Mouse (Mus musculus) CH12.LX (cell line): ENCODE measurements around the gene Tmem44. TPM values are rescaled to one million over a fixed set of nuclear protein-coding genes. Genes with fewer than 3 reads are reported as not detected.

Experiments
- DNase-seq: peaks from one replicate; pipeline ENCODE4 v3.0.0-alpha.2; 2013; ENCODE audit errors: extremely low read depth
- H3K27ac ChIP-seq: 2 replicates; pipeline ENCODE4 v1.5.1; 2012; ENCODE audit warnings: low read depth, mild to moderate bottlenecking, control low read depth, moderate library complexity; ENCODE audit not compliant: insufficient read depth
- H3K27me3 ChIP-seq: replicated peaks from 2 replicates; pipeline ENCODE3; 2012; ENCODE audit warnings: inconsistent platforms
- H3K36me3 ChIP-seq, 2 experiments: replicated peaks in 1 of 2; 2 replicates each; pipeline versions ENCODE3 to v1.6.1; 2012; ENCODE audit warnings: inconsistent platforms in 1 of 2, low read length in 1 of 2, mild to moderate bottlenecking in 1 of 2, mixed read lengths in 1 of 2, moderate library complexity in 1 of 2; ENCODE audit not compliant: control insufficient read depth in 1 of 2, insufficient read depth in 1 of 2
- H3K4me1 ChIP-seq, 2 experiments: 2 replicates each; pipeline ENCODE4 v1.6.1; 2012; ENCODE audit warnings: inconsistent platforms in 1 of 2, moderate library complexity in 1 of 2; ENCODE audit not compliant: insufficient read depth in 2 of 2, control insufficient read depth in 1 of 2
- H3K4me2 ChIP-seq: 2 replicates; pipeline ENCODE4 v1.6.1; 2012; ENCODE audit warnings: low read depth, mild to moderate bottlenecking, control low read depth; ENCODE audit not compliant: poor library complexity, insufficient read depth, severe bottlenecking
- H3K4me3 ChIP-seq, 3 experiments: fragments of 150-350 bp in 1 of 3; sonication (generic) in 1 of 3; replicated peaks in 1 of 3; 2 replicates each; pipeline versions ENCODE3 to v1.5.1; 2011 to 2012; ENCODE audit warnings: low read depth in 2 of 3, low read length in 2 of 3, mild to moderate bottlenecking in 2 of 3, moderate library complexity in 2 of 3, control low read depth in 1 of 3, improper control_type of control experiment in 1 of 3, inconsistent platforms in 1 of 3, mixed read lengths in 1 of 3; ENCODE audit not compliant: poor library complexity in 1 of 3
- H3K79me2 ChIP-seq: replicated peaks from 2 replicates; pipeline ENCODE4 v1.6.1; 2012; ENCODE audit warnings: mild to moderate bottlenecking, moderate library complexity; ENCODE audit not compliant: control insufficient read depth, poor library complexity, insufficient read depth, severe bottlenecking; ENCODE audit errors: extremely low read depth
- H3K9ac ChIP-seq: 2 replicates; pipeline ENCODE4 v1.6.1; 2012; ENCODE audit warnings: low read depth, mild to moderate bottlenecking, control low read depth, moderate library complexity; ENCODE audit not compliant: insufficient read depth
- H3K9me3 ChIP-seq: replicated peaks from 2 replicates; pipeline ENCODE3; 2012; ENCODE audit warnings: low read length, inconsistent platforms, mixed read lengths
- CHD2 ChIP-seq: IDR thresholded peaks from 2 replicates; pipeline ENCODE4 v1.6.1; 2011; ENCODE audit warnings: low read length, improper control_type of control experiment
- E2F4 ChIP-seq: IDR thresholded peaks from 2 replicates; pipeline ENCODE4 v1.6.1; 2011; ENCODE audit warnings: low read depth, low read length, improper control_type of control experiment; ENCODE audit not compliant: insufficient replicate concordance
- ELF1 ChIP-seq: IDR thresholded peaks from 2 replicates; pipeline ENCODE4 v1.6.1; 2014; ENCODE audit warnings: low read depth, mild to moderate bottlenecking, inconsistent platforms, low read length, improper control_type of control experiment
- EP300 ChIP-seq: IDR thresholded peaks from 2 replicates; pipeline ENCODE4 v1.6.1; 2011; ENCODE audit warnings: low read length, improper control_type of control experiment
- ETS1 ChIP-seq: conservative IDR thresholded peaks from 2 replicates; pipeline ENCODE4 v1.6.1; 2012; ENCODE audit warnings: low read depth, mild to moderate bottlenecking, inconsistent platforms, low read length, improper control_type of control experiment, moderate library complexity
- HCFC1 ChIP-seq: IDR thresholded peaks from 2 replicates; pipeline ENCODE4 v1.6.1; 2012; ENCODE audit warnings: low read depth, mild to moderate bottlenecking, inconsistent platforms, low read length, improper control_type of control experiment
- JUN ChIP-seq: IDR thresholded peaks from 2 replicates; pipeline ENCODE4 v1.6.1; 2011; ENCODE audit warnings: low read depth, mild to moderate bottlenecking, low read length, improper control_type of control experiment, moderate library complexity; ENCODE audit not compliant: insufficient read depth
- JUND ChIP-seq: conservative IDR thresholded peaks from 2 replicates; pipeline ENCODE4 v1.6.1; 2011; ENCODE audit warnings: low read depth, low read length, improper control_type of control experiment
- KAT2A ChIP-seq: IDR thresholded peaks from 2 replicates; pipeline ENCODE4 v1.6.1; 2012; ENCODE audit warnings: low read length, improper control_type of control experiment, inconsistent platforms; ENCODE audit not compliant: insufficient replicate concordance
- MAFK ChIP-seq: IDR thresholded peaks from 2 replicates; pipeline ENCODE4 v1.6.1; 2011; ENCODE audit warnings: low read length, improper control_type of control experiment; ENCODE audit not compliant: insufficient replicate concordance
- MAX ChIP-seq: IDR thresholded peaks from 2 replicates; pipeline ENCODE4 v1.6.1; 2011; ENCODE audit warnings: low read length, improper control_type of control experiment
- MAZ ChIP-seq: IDR thresholded peaks from 2 replicates; pipeline ENCODE4 v1.6.1; 2012; ENCODE audit warnings: low read depth, mild to moderate bottlenecking, inconsistent platforms, low read length, improper control_type of control experiment, moderate library complexity
- MEF2A ChIP-seq: IDR thresholded peaks from 2 replicates; pipeline ENCODE4 v1.6.1; 2014; ENCODE audit warnings: low read depth, mild to moderate bottlenecking, inconsistent platforms, low read length, improper control_type of control experiment, borderline replicate concordance
- MXI1 ChIP-seq: IDR thresholded peaks from 2 replicates; pipeline ENCODE4 v1.6.1; 2011; ENCODE audit warnings: mild to moderate bottlenecking, low read depth, low read length, improper control_type of control experiment
- MYC ChIP-seq: IDR thresholded peaks from 2 replicates; pipeline ENCODE4 v1.6.1; 2011; ENCODE audit warnings: low read depth, mild to moderate bottlenecking, improper control_type of control experiment, low read length
- NELFE ChIP-seq: IDR thresholded peaks from 2 replicates; pipeline ENCODE4 v1.6.1; 2011; ENCODE audit warnings: low read depth, low read length, improper control_type of control experiment
- NRF1 ChIP-seq: IDR thresholded peaks from 2 replicates; pipeline ENCODE4 v1.6.1; 2014; ENCODE audit warnings: low read depth, mild to moderate bottlenecking, inconsistent platforms, low read length, improper control_type of control experiment, moderate library complexity
- POLR2A ChIP-seq: IDR thresholded peaks from 2 replicates; pipeline ENCODE4 v1.6.1; 2011; ENCODE audit warnings: low read depth, mild to moderate bottlenecking, improper control_type of control experiment, low read length
- POLR2AphosphoS2 ChIP-seq: IDR thresholded peaks from 2 replicates; pipeline ENCODE4 v1.6.1; 2011; ENCODE audit warnings: low read depth, low read length, improper control_type of control experiment
- RAD21 ChIP-seq: IDR thresholded peaks from 2 replicates; pipeline ENCODE4 v1.6.1; 2011; ENCODE audit warnings: low read depth, mild to moderate bottlenecking, low read length, improper control_type of control experiment, moderate library complexity
- RCOR1 ChIP-seq: conservative IDR thresholded peaks from 2 replicates; pipeline ENCODE4 v1.6.1; 2012; ENCODE audit warnings: low read depth, mild to moderate bottlenecking, inconsistent platforms, low read length, improper control_type of control experiment
- SIN3A ChIP-seq: IDR thresholded peaks from 2 replicates; pipeline ENCODE4 v1.6.1; 2012; ENCODE audit warnings: low read length, improper control_type of control experiment, inconsistent platforms
- SMC3 ChIP-seq: IDR thresholded peaks from 2 replicates; pipeline ENCODE4 v1.6.1; 2011; ENCODE audit warnings: low read depth, low read length, improper control_type of control experiment
- TBP ChIP-seq: conservative IDR thresholded peaks from 2 replicates; pipeline ENCODE4 v1.6.1; 2011; ENCODE audit warnings: low read depth, low read length, improper control_type of control experiment
- TCF12 ChIP-seq: IDR thresholded peaks from 2 replicates; pipeline ENCODE4 v1.6.1; 2014; ENCODE audit warnings: low read depth, mild to moderate bottlenecking, inconsistent platforms, low read length, improper control_type of control experiment
- UBTF ChIP-seq: IDR thresholded peaks from 2 replicates; pipeline ENCODE4 v1.6.1; 2012; ENCODE audit warnings: low read depth, mild to moderate bottlenecking, inconsistent platforms, low read length, improper control_type of control experiment, moderate library complexity
- USF1 ChIP-seq: IDR thresholded peaks from 2 replicates; pipeline ENCODE4 v1.6.1; 2014; ENCODE audit warnings: low read depth, mild to moderate bottlenecking, inconsistent platforms, low read length, improper control_type of control experiment
- USF2 ChIP-seq: conservative IDR thresholded peaks from 2 replicates; pipeline ENCODE4 v1.6.1; 2011; ENCODE audit warnings: low read depth, low read length, improper control_type of control experiment
- ZC3H11A ChIP-seq: IDR thresholded peaks from 2 replicates; pipeline ENCODE4 v1.6.1; 2012; ENCODE audit warnings: low read depth, mild to moderate bottlenecking, inconsistent platforms, low read length, improper control_type of control experiment
- ZMIZ1 ChIP-seq: IDR thresholded peaks from 2 replicates; pipeline ENCODE4 v1.6.1; 2012; ENCODE audit warnings: low read depth, mild to moderate bottlenecking, inconsistent platforms, low read length, improper control_type of control experiment
- ZNF384 ChIP-seq: IDR thresholded peaks from 2 replicates; pipeline ENCODE4 v1.6.1; 2012; ENCODE audit warnings: low read depth, low read length, improper control_type of control experiment, inconsistent platforms
- dilution Hi-C: fragments of 300-500 bp; cut with MboI; formaldehyde crosslinking; loops from 2 replicates; pipeline ENCODE4 v1.14.3; 2020; ENCODE audit warnings: low sequenced_read_pairs; ENCODE audit not compliant: extremely low pct_unique_long_range_greater_than_20kb, extremely low pct_ligation_motif_present
- in situ Hi-C: fragments of 300-500 bp; cut with MboI; formaldehyde crosslinking; loops from 3 replicates; pipeline ENCODE4 v1.14.3; 2019; ENCODE audit warnings: low sequenced_read_pairs, low pct_ligation_motif_present, low pct_unique_long_range_greater_than_20kb, mixed read lengths
- polyA plus RNA-seq: library from polyadenylated mRNA; unstranded; fragments of >175 nt; gene quantifications from 2 replicates; pipeline ENCODE4 v1.2.1, GENCODE M21; 2012; ENCODE audit warnings: low read depth; ENCODE audit not compliant: insufficient read length
- total RNA-seq, 2 experiments: library from RNA; depleted of rRNA; stranded (reverse); fragments of 300-350 nt in 1 of 2; fragments of >200 nt in 1 of 2; gene quantifications; 2 replicates each; pipeline ENCODE4 v1.2.3; 2012 to 2014

Tmem44 gene
- total and polyA plus RNA-seq, 3 experiments: 0.16 to 0.70 (median 0.51) TPM

DNA sequence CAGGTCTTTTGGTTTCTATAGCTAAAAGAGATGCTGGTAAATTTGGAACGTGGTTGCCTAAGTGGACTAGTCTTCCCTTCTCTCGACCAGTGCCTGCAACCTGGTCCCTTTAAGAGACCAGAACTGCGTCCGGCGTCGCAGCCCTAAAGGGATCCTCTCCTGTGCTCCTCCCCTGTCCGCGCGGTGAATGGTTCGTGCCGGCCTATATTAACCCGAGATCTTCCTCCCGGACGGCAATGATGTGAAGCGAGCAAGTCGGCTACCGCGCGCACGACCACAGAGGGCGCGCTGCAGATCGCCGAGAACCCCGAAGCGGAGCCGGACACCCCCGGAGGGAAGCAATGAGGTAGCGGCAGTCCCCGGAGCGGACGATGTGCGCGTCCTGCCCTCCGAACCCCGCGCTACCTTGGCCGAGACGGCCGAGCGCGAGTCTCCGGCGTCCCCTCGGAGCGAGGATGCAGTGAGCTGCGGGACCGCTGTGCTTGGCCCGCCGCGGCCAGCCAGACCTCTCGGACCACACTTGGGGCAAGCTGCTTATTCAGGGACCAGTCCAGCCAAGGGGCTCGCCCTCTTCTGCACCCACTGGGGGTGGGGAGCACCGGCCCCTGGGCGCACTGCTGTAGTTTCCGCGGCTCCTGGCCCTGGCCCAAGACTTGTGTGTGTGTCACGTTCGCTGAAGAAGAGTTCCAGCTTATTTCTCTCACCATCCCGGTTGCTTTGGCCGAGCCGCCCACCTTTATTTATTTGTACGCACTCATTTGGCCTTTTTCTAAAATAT lies 49.0 kb upstream of the Tmem44 start, which contains the start of gene Fam43a (continued):
- peak; percentile 76; the same call in 1 of the 2 replicates for TF ChIP-seq RCOR1
- peak; percentile 100 for TF ChIP-seq POLR2A
- peak; percentile 22; the same call in 1 of the 2 replicates for TF ChIP-seq ZNF384
- TF ChIP-seq RAD21: peak; percentile 48
- TF ChIP-seq NRF1: peak; percentile 56
- TF ChIP-seq TBP: peak; percentile 98
- TF ChIP-seq UBTF: peak; percentile 100
- TF ChIP-seq USF2: no peak
- TF ChIP-seq MEF2A: peak; percentile 83
- peak; percentile 99 for TF ChIP-seq POLR2AphosphoS2

DNA sequence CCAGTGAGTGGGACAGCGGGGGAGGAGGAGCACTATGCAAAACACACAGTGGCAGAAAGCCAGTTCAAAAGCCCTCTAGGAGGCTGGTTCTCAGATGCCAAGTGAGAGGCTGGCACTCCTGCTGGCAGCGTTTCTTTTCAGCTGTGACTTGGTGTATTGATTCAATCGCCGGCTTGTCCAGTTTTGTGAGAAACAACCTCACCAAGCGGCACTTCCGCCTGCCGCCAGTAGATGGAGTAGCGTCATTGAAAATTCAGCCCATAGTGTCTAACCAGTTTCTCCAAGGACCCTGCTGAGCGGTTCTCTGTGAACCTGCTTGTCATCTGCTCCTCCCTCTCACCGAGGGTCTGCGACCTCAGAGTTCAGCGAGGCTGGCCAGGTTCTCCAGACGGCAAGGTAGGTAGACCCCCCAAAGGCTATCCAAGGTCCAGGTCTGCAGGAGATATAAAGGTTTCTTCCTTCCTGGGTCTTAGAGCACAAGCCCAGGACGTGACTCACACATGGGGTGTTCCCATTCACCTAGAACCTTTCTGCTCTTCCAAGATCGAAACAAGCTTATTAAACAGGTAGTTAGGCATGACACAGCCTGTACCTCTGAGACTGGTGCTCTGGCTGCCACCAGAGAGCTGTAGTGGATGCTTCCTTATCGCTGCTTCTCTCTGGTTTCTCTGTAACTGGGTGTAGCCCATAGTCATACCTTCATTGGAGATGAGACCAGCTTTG lies 46.5 kb upstream of the Tmem44 start:
- Histone ChIP-seq H3K4me3 (peak overlapping the region; percentile 50 to 60 (median 51)), H3K4me1 (peaks cover 4 to 25% of the 10 kb centered on the region in 2 experiments; a peak in 3 of 4 replicates), H3K9me3 (no peaks in the 10 kb centered on the region), H3K4me2 (peak overlapping the region; percentile 89), H3K27me3 (no peaks in the 10 kb centered on the region), H3K36me3 (peaks cover 14 to 17% of the 10 kb centered on the region in 2 experiments), H3K79me2 (peaks cover 28% of the 10 kb centered on the region), H3K27ac (peak overlapping the region; percentile 84), H3K9ac (peak overlapping the region; percentile 59)
- DNase-seq: peak; percentile 95
- in situ Hi-C loops (loop anchor here (5.0 to 10.0 kb wide), 4 partner anchors 180 to 758 kb away; no protein-coding TSS in a partner anchor), dilution Hi-C loops (no loop called here)
- TF ChIP-seq JUN (no peak), ZNF384 (peak; percentile 27; the same call in 1 of the 2 replicates), MXI1 (no peak; the same call in 1 of the 2 replicates), HCFC1 (peak; percentile 43; the same call in 1 of the 2 replicates), UBTF (peak; percentile 75; the same call in 1 of the 2 replicates), ZC3H11A (peak; percentile 96), MAX (peak; percentile 73), EP300 (peak; percentile 28), TCF12 (peak; percentile 58; the same call in 1 of the 2 replicates), KAT2A (no peak), MYC (peak; percentile 74; the same call in 1 of the 2 replicates), USF1 (no peak), E2F4 (no peak), SIN3A (peak; percentile 93), NELFE (peak; percentile 67; the same call in 1 of the 2 replicates), CHD2 (peak; percentile 31; the same call in 1 of the 2 replicates), ELF1 (peak; percentile 52; the same call in 1 of the 2 replicates), RAD21 (peak; percentile 100), USF2 (no peak), MAFK (no peak), MEF2A (peak; percentile 68), POLR2AphosphoS2 (no peak), RCOR1 (0 out of 2 replicates have a peak, but pooled peaks have one; percentile 44), NRF1 (peak; percentile 47; the same call in 1 of the 2 replicates), MAZ (peak; percentile 39; the same call in 1 of the 2 replicates), JUND (peak; percentile 36; the same call in 1 of the 2 replicates), ZMIZ1 (no peak), POLR2A (peak; percentile 18; the same call in 1 of the 2 replicates), SMC3 (peak; percentile 98), ETS1 (peak; percentile 44)
